Mouse (Mus musculus) inflammation-experienced regulatory T-cells (primary cell): Measurements from ENCODE around the gene Proz. TPM values are rescaled to one million over a fixed set of nuclear protein-coding genes. Genes with fewer than 3 reads are reported as not detected.

ENCODE experiments used
- polyA plus RNA-seq, 2 experiments: library from polyadenylated mRNA; unstranded; fragments of 100-300 nt; shearing (Covaris generic); gene quantifications; one replicate each; pipeline ENCODE4 v1.2.1; 2017

Proz gene
- polyA plus RNA-seq: 1 to 10 TPM; 3.6 to 4.5 TPM

GRCm38 (mm10) chr8:13060441-13061150 lies at the start of gene Proz:
Gene Proz (plus strand): TSS chr8:13060914.

DNA sequence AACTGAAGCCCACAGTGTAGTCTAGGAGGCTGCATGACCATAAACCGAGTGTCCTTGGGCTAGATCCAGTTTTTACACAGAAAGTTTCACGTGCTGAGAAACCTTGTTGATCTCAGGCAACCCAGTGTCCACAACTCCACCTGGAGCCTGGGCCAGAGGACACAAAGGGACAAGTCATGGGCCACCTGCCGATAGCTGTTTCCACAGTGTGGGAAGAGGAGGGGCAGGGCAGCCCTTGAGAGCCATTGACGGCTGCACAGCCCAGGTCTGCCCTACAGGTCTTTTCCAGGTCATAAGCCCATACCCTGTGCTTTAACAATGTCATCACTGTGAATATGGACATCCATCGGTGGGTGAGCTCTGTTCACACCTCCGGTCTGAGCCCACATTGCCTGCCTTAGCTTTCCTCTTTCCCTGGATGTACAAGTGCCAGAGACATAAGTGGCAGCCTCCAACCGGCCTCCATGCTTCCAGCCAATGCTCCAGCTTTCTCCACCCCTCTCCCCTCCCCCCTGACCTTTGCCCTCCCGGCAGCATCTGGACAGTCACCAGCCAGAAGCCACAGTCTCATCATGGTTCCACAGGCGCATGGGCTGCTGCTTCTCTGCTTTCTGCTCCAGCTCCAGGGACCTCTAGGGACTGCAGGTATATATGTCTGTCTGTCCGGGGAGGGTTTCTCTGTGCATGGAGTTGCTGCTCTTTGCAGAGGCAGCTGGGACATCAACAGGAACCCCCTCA lies 35.1 kb upstream of the Proz start, which contains the start of gene F7:
F7 (plus strand) TSS at position 548 of the 738 bp plus-strand sequence.

GRCm38 (mm10) chr8:13037015-13037414 lies 23.7 kb upstream of the Proz start, which contains the start of gene F10:
Gene F10 (plus strand): TSS chr8:13037308.

GRCm38 (mm10) chr8:13105087-13105881 lies 44.6 kb downstream of the Proz start, which contains the start of the genes Pcid2 and Cul4a:
Gene Pcid2 (minus strand): TSS chr8:13105459.
Gene Cul4a (plus strand): TSS chr8:13105621.

Other genes with a start within 250 kb of the Proz start
- 1 to 10 TPM; 1.2 to 7.8 TPM for gene Mcf2l, start 187.1 kb upstream of the Proz start, polyA plus RNA-seq
- gene F7, start 34.9 kb upstream of the Proz start, polyA plus RNA-seq: 1 to 10 TPM in 1 of 2 experiments, not detected in 1; 1.2 TPM
- gene F10, start 23.6 kb upstream of the Proz start, polyA plus RNA-seq: under 1 TPM; 0.18 to 0.50 TPM
- gene Pcid2, start 44.5 kb downstream of the Proz start, polyA plus RNA-seq: 10 to 100 TPM; 36.2 to 45.0 TPM
- 10 to 100 TPM; 34.7 to 38.6 TPM for gene Cul4a, start 44.7 kb downstream of the Proz start, polyA plus RNA-seq
- gene Lamp1, start 98.2 kb downstream of the Proz start, polyA plus RNA-seq: 100 to 1,000 TPM; 217 to 236 TPM
- 1 to 10 TPM; 2.0 to 4.3 TPM for gene Grtp1, start 139.7 kb downstream of the Proz start, polyA plus RNA-seq
- gene Adprhl1, start 193.2 kb downstream of the Proz start, polyA plus RNA-seq: 1 to 10 TPM in 1 of 2 experiments, under 1 TPM in 1; 0.46 to 2.0 TPM
- gene Dcun1d2, start 227.2 kb downstream of the Proz start, polyA plus RNA-seq: 10 to 100 TPM; 32.2 to 36.3 TPM
- gene Tmco3, start 227.3 kb downstream of the Proz start, polyA plus RNA-seq: 10 to 100 TPM; 29.6 to 38.1 TPM